In genomic region chr7:100722268-100722667, GRCm38 (mm10) we compare ENCODE assay signal across 13 mouse cellular contexts. TPM values are rescaled to one million over a fixed set of nuclear protein-coding genes. Genes with fewer than 3 reads are reported as not detected.
DNase-seq lines count a peak whose midpoint lies in the region; ATAC-seq and TF ChIP-seq lines count a peak whose summit lies in the region.
"Had no signal": no experiment of that assay in that cellular context is flagged by ENCODE, and none has a peak within 500 bp of the region (broad histone marks: within the 10 kb centered on the region; RNA-seq: fewer than 3 reads in every experiment).

No protein-coding gene starts in this region.

- WGBS in midbrain, embryonic 10.5 days, result 63% methylated on average over 6 of the region's 6 CpGs
- 60% methylated on average over 6 of the region's 6 CpGs for WGBS in midbrain, embryonic 11.5 days
- WGBS in hindbrain, postnatal 0 days, result 33% methylated on average over 6 of the region's 6 CpGs

- no peaks in the 10 kb centered on the region for H3K9me3 ChIP-seq in midbrain, embryonic 10.5 days (replicated peaks)
- H3K9me3 ChIP-seq in midbrain, embryonic 11.5 days (ENCODE audit: control insufficient read depth, low read length), result no peaks in the 10 kb centered on the region
- H3K9me3 ChIP-seq in hindbrain, postnatal 0 days (ENCODE audit: low read length), result no peaks in the 10 kb centered on the region
- H3K9me3 ChIP-seq: embryonic facial prominence, embryonic 13.5 days; liver, embryonic 13.5 days had no signal

- H3K27me3 ChIP-seq in midbrain, embryonic 10.5 days (ENCODE audit: low read depth, poor library complexity, severe bottlenecking), result no peaks in the 10 kb centered on the region
- H3K27me3 ChIP-seq in midbrain, embryonic 11.5 days (ENCODE audit: control insufficient read depth, insufficient read depth, low read length), result no peaks in the 10 kb centered on the region
- H3K27me3 ChIP-seq in hindbrain, postnatal 0 days (ENCODE audit: insufficient read depth, low read length), result no peaks in the 10 kb centered on the region
- H3K27me3 ChIP-seq: embryonic facial prominence, embryonic 13.5 days; liver, embryonic 13.5 days had no signal

- peaks cover 33% of the 10 kb centered on the region for H3K4me1 ChIP-seq in midbrain, embryonic 10.5 days
- peaks cover 12% of the 10 kb centered on the region for H3K4me1 ChIP-seq in midbrain, embryonic 11.5 days (ENCODE audit: control insufficient read depth, insufficient read depth, low read length)
- 0 out of 2 replicates have a peak, but pooled peaks cover 4% of the 10 kb centered on the region for H3K4me1 ChIP-seq in hindbrain, postnatal 0 days (ENCODE audit: insufficient read depth, low read length)
- H3K4me1 ChIP-seq: liver, embryonic 13.5 days had no signal

- no peak for TF ChIP-seq CTCF in hindbrain, postnatal 0 days (IDR thresholded peaks at IDR 0.05; ENCODE audit: low read depth)

- H3K36me3 ChIP-seq in midbrain, embryonic 10.5 days, result no peaks in the 10 kb centered on the region
- H3K36me3 ChIP-seq in midbrain, embryonic 11.5 days (ENCODE audit: control insufficient read depth, insufficient read depth, low read length), result no peaks in the 10 kb centered on the region
- H3K36me3 ChIP-seq in hindbrain, postnatal 0 days (ENCODE audit: insufficient read depth, low read length), result no peaks in the 10 kb centered on the region
- H3K36me3 ChIP-seq: embryonic facial prominence, embryonic 13.5 days; liver, embryonic 13.5 days had no signal

- ATAC-seq in midbrain, embryonic 11.5 days (ENCODE audit: low FRiP score), result no peak
- ATAC-seq in hindbrain, postnatal 0 days, result peak; percentile 49; the same call in 1 of the 2 replicates

- no peak overlapping the region for H3K4me2 ChIP-seq in midbrain, embryonic 11.5 days
- H3K4me2 ChIP-seq in hindbrain, postnatal 0 days (ENCODE audit: low read depth, low read length), result no peak overlapping the region
- H3K4me2 ChIP-seq: embryonic facial prominence, embryonic 13.5 days; liver, embryonic 13.5 days had no signal

- H3K4me3 ChIP-seq in midbrain, embryonic 10.5 days, result no peak overlapping the region
- no peak overlapping the region for H3K4me3 ChIP-seq in midbrain, embryonic 11.5 days (ENCODE audit: low read depth, low read length)
- no peak overlapping the region for H3K4me3 ChIP-seq in hindbrain, postnatal 0 days (ENCODE audit: low read length)
- H3K4me3 ChIP-seq: embryonic facial prominence, embryonic 13.5 days; liver, embryonic 13.5 days had no signal

- H3K27ac ChIP-seq in midbrain, embryonic 10.5 days (replicated peaks), result peak overlapping the region; percentile 29
- no peak overlapping the region for H3K27ac ChIP-seq in midbrain, embryonic 11.5 days (ENCODE audit: low read depth, low read length)
- H3K27ac ChIP-seq in hindbrain, postnatal 0 days, result peak overlapping the region; percentile 15; the same call in 1 of the 2 replicates
- H3K27ac ChIP-seq: embryonic facial prominence, embryonic 13.5 days; liver, embryonic 13.5 days; stomach, postnatal 0 days had no signal

- H3K9ac ChIP-seq in midbrain, embryonic 11.5 days (ENCODE audit: low read length), result no peak overlapping the region
- no peak overlapping the region for H3K9ac ChIP-seq in hindbrain, postnatal 0 days (replicated peaks; ENCODE audit: low read length)
- H3K9ac ChIP-seq: embryonic facial prominence, embryonic 13.5 days; liver, embryonic 13.5 days had no signal

- peak; percentile 46 for DNase-seq in cerebellum, adult 9-11 months
- no peak for DNase-seq in cerebellum, adult 8-10 months
- DNase-seq in midbrain, embryonic 10.5 days (ENCODE audit: low spot score), result no peak
- no peak for DNase-seq in midbrain, embryonic 11.5 days (ENCODE audit: low spot score, missing footprints)
- DNase-seq in hindbrain, postnatal 0 days (ENCODE audit: low spot score), result peak; percentile 48
- DNase-seq in adrenal gland, adult 2 months, result no peak
- no peak for DNase-seq in right cerebral cortex, postnatal 25 days
- no peak for DNase-seq in gastrocnemius, adult 8-10 months (ENCODE audit: low spot score in 2 of 2)
- DNase-seq: gastrocnemius, postnatal 10 days; kidney, adult 9 months; liver, embryonic 13.5 days had no signal

RNA-seq across cellular contexts. Expression of gene Fam168a, which starts 15.8 kb away (rescaled TPM):
- 29.3 and 37.3 TPM in 2 replicates for polyA plus RNA-seq in midbrain, embryonic 10.5 days (2016; fragmentation: Nextera tagmentation; extraction: Ambion mirVana)
- polyA plus RNA-seq in midbrain, embryonic 11.5 days (2014; fragmentation: Nextera tagmentation; extraction: Ambion mirVana), result 34.8 and 36.3 TPM in 2 replicates
- 123 and 162 TPM in 2 replicates for total RNA-seq in hindbrain, postnatal 0 days (2014; rRNA removed)
- 98.2 and 116 TPM in 2 replicates for polyA plus RNA-seq in hindbrain, postnatal 0 days (2015; fragmentation: Nextera tagmentation; extraction: Ambion mirVana)
- 10 to 100 TPM; 52.4 to 81.2 TPM for total RNA-seq in adrenal gland, adult 2 months (2021)
- polyA plus RNA-seq in adrenal gland, adult 2 months (2012; rRNA removed), result 104 and 123 TPM in 2 replicates
- 10 to 100 TPM; 39.0 to 44.3 (median 40.7) TPM for total RNA-seq in gastrocnemius, adult 8-10 months (2022)

Comparison
In these comparisons a context has a peak if more than half of its experiments do, and no peak if none do; other contexts are left out.
1. DNase-seq: peak in cerebellum, adult 9-11 months (single experiment) and hindbrain, postnatal 0 days (single experiment); none in cerebellum, adult 8-10 months (single experiment), midbrain, embryonic 10.5 days (single experiment), midbrain, embryonic 11.5 days (single experiment), adrenal gland, adult 2 months (single experiment), right cerebral cortex, postnatal 25 days (single experiment) and gastrocnemius, adult 8-10 months (0 of 2).